Mouse (Mus musculus): ENCODE data around the gene Zfp316.

DNA sequence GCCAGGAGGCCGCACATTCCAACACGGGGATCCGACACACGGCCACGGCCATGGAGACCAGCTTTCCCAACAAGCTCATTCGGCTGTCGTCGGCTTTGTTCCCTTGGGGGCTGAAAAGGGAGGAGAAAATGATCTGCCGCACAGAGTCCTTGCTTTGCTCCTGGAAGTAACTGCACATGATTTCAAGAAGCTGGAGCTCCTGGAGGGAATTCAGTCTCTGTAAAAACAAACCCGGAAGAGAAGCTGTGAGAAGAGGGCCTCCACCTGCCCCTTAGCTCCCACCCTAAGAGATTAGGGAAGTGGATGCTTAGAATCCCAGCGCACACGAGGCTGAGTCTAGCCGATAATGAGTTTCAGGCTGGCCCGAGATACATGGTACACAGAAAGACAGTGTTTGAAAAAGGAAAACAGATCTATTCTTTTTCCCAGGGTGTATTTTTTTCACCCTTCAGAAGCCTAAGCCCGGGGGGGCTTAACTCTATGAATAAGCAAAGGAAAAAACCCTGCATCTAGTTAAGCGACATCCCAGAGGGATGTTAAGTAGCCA lies 44.4 kb upstream of the Zfp316 start:
- TF ChIP-seq CTCF (IDR thresholded peaks at IDR 0.05) (no peak), EP300 (IDR thresholded peaks at IDR 0.05; ENCODE audit: insufficient read depth, low read depth, low read length) (no peak)
